Mouse (Mus musculus) bone marrow, adult 2 months (tissue): ENCODE data around the gene Sbf2.

Experiments used
- CTCF ChIP-seq: fragments of 200-500 bp; IDR thresholded peaks from 2 replicates; pipeline ENCODE4 v1.5.1; 2011; ENCODE audit warnings: low read length, control low read depth; ENCODE audit not compliant: control insufficient read depth, insufficient read depth
- POLR2A ChIP-seq: fragments of 200-500 bp; IDR thresholded peaks from 2 replicates; pipeline ENCODE4 v1.6.1; 2011; ENCODE audit warnings: low read depth, mild to moderate bottlenecking, control low read depth, low read length, borderline replicate concordance; ENCODE audit not compliant: control insufficient read depth

GRCm38 (mm10) chr7:110384343-110384742 is 230.4 kb downstream of the Sbf2 start:
- TF ChIP-seq CTCF (no peak), POLR2A (no peak)
